Mouse (Mus musculus) inflammation-experienced regulatory T-cells, adult 6 months (primary cell): ENCODE measurements around the gene Proser2. TPM values are rescaled to one million over a fixed set of nuclear protein-coding genes. Genes with fewer than 3 reads are reported as not detected.
A peak's percentile ranks its signal among the peaks of the same experiment; 100 is the strongest.

Source experiments
- ATAC-seq: one replicate; pipeline ENCODE4 v1.8.0; 2017
- polyA plus RNA-seq, 3 experiments: library from polyadenylated mRNA; unstranded; fragments of 100-300 nt; shearing (Covaris generic); gene quantifications; one replicate each; pipeline ENCODE4 v1.2.1; 2017

Proser2 gene
- polyA plus RNA-seq: under 1 TPM in 1 of 3 experiments, not detected in 2; 0.23 TPM

- no peak for ATAC-seq
Measured at GRCm38 (mm10) chr2:6129555-6130355, at the start of gene Proser2. Proser2 (minus strand) TSS chr2:6130211.

- no peak for ATAC-seq
Measured at GRCm38 (mm10) chr2:6179749-6180117, 49.7 kb upstream of the Proser2 start.

- ATAC-seq: no peak
Measured at GRCm38 (mm10) chr2:6178901-6179748, 49.1 kb upstream of the Proser2 start.

GRCm38 (mm10) chr2:6173013-6173412, 43.0 kb upstream of the Proser2 start:
- ATAC-seq: no peak

GRCm38 (mm10) chr2:6168560-6168959, 38.5 kb upstream of the Proser2 start:
- ATAC-seq: no peak

- peak; percentile 46 for ATAC-seq
Measured at GRCm38 (mm10) chr2:6167843-6168558, 38.0 kb upstream of the Proser2 start.

GRCm38 (mm10) chr2:6165771-6166170, 35.8 kb upstream of the Proser2 start:
- no peak for ATAC-seq

- ATAC-seq: no peak
Measured at GRCm38 (mm10) chr2:6164606-6165290, 34.7 kb upstream of the Proser2 start.

GRCm38 (mm10) chr2:6162366-6163040, 32.5 kb upstream of the Proser2 start:
- peak; percentile 80 for ATAC-seq

GRCm38 (mm10) chr2:6159735-6160134, 29.7 kb upstream of the Proser2 start:
- no peak for ATAC-seq

GRCm38 (mm10) chr2:6159219-6159618, 29.2 kb upstream of the Proser2 start:
- ATAC-seq: no peak

- ATAC-seq: no peak
Measured at GRCm38 (mm10) chr2:6157635-6158034, 27.6 kb upstream of the Proser2 start.

- ATAC-seq: no peak
Measured at GRCm38 (mm10) chr2:6157208-6157607, 27.2 kb upstream of the Proser2 start.

- ATAC-seq: no peak
Measured at GRCm38 (mm10) chr2:6149801-6150200, 19.8 kb upstream of the Proser2 start.

GRCm38 (mm10) chr2:6146901-6147300, 16.9 kb upstream of the Proser2 start:
- no peak for ATAC-seq

GRCm38 (mm10) chr2:6146257-6146656, 16.2 kb upstream of the Proser2 start:
- ATAC-seq: no peak

- no peak for ATAC-seq
Measured at GRCm38 (mm10) chr2:6145611-6146010, 15.6 kb upstream of the Proser2 start.

GRCm38 (mm10) chr2:6142915-6143654, 13.1 kb upstream of the Proser2 start:
- ATAC-seq: no peak

- no peak for ATAC-seq
Measured at GRCm38 (mm10) chr2:6140572-6141161, 10.7 kb upstream of the Proser2 start.

- ATAC-seq: no peak
Measured at GRCm38 (mm10) chr2:6133871-6134270, 3.9 kb upstream of the Proser2 start.

GRCm38 (mm10) chr2:6128881-6129280, 1.1 kb downstream of the Proser2 start:
- ATAC-seq: no peak
